Mouse (Mus musculus) kidney, postnatal 10 days (tissue): Measurements from ENCODE around the gene Psma7.

ENCODE experiments used
- DNase-seq: peaks from one replicate; pipeline ENCODE4 v3.0.0; 2021; ENCODE audit warnings: mixed read lengths

Psma7 gene

GRCm38 (mm10) chr2:180042858-180043515, 754 bp upstream of the Psma7 start:
- DNase-seq, result peak; percentile 80

- peak; percentile 65 for DNase-seq
These were observed 517 bp downstream of the Psma7 start for GRCm38 (mm10) chr2:180041577-180042255.

- no peak for DNase-seq
These were observed 1.8 kb downstream of the Psma7 start for GRCm38 (mm10) chr2:180040406-180040805.

GRCm38 (mm10) chr2:180034753-180035152, 7.5 kb downstream of the Psma7 start:
- no peak for DNase-seq

GRCm38 (mm10) chr2:180033956-180034355, 8.3 kb downstream of the Psma7 start:
- DNase-seq, result no peak

- DNase-seq, result no peak
These were observed 9.3 kb downstream of the Psma7 start for GRCm38 (mm10) chr2:180032925-180033324.

- peak; percentile 41 for DNase-seq
These were observed 11.0 kb downstream of the Psma7 start for GRCm38 (mm10) chr2:180031270-180031669.

- DNase-seq, result no peak
These were observed 14.5 kb downstream of the Psma7 start for GRCm38 (mm10) chr2:180027768-180028167.

GRCm38 (mm10) chr2:180025861-180026200, 16.4 kb downstream of the Psma7 start:
- DNase-seq, result no peak

GRCm38 (mm10) chr2:180025135-180025860, 16.9 kb downstream of the Psma7 start:
- DNase-seq, result peak; percentile 64

- DNase-seq, result peak; percentile 99
These were observed 17.7 kb downstream of the Psma7 start, which contains the start of gene Lsm14b for GRCm38 (mm10) chr2:180024401-180025098. Gene Lsm14b (plus strand): TSS chr2:180024987.

- no peak for DNase-seq
These were observed 19.5 kb downstream of the Psma7 start for GRCm38 (mm10) chr2:180022751-180023150.

GRCm38 (mm10) chr2:180020919-180021318, 21.3 kb downstream of the Psma7 start:
- DNase-seq, result no peak

- DNase-seq, result no peak
These were observed 22.1 kb downstream of the Psma7 start for GRCm38 (mm10) chr2:180020091-180020661.

GRCm38 (mm10) chr2:180018573-180018972, 23.7 kb downstream of the Psma7 start:
- DNase-seq, result peak; percentile 3

- DNase-seq, result peak; percentile 4
These were observed 24.6 kb downstream of the Psma7 start for GRCm38 (mm10) chr2:180017632-180018031.

GRCm38 (mm10) chr2:180013686-180014085, 28.5 kb downstream of the Psma7 start:
- DNase-seq, result no peak

GRCm38 (mm10) chr2:180011370-180011769, 30.9 kb downstream of the Psma7 start:
- DNase-seq, result no peak

- DNase-seq, result no peak
These were observed 31.5 kb downstream of the Psma7 start for GRCm38 (mm10) chr2:180010686-180011085.

GRCm38 (mm10) chr2:180006352-180007017, 35.7 kb downstream of the Psma7 start:
- DNase-seq, result no peak

- DNase-seq, result no peak
These were observed 36.4 kb downstream of the Psma7 start for GRCm38 (mm10) chr2:180005656-180006351.

GRCm38 (mm10) chr2:180001635-180002034, 40.6 kb downstream of the Psma7 start:
- no peak for DNase-seq
